Mouse (Mus musculus): ENCODE data around the gene Pcdh15. TPM values are rescaled to one million over a fixed set of nuclear protein-coding genes. Genes with fewer than 3 reads are reported as not detected.

Gene Pcdh15
- polyA plus RNA-seq, 2 experiments: 1.0 TPM

- H3K4me1 ChIP-seq (ENCODE audit: control insufficient read depth, insufficient read depth, low read length): no peaks in the 10 kb centered on the region
- H3K27ac ChIP-seq (replicated peaks; ENCODE audit: low read depth, low read length): no peak overlapping the region
- H3K36me3 ChIP-seq (ENCODE audit: control insufficient read depth, insufficient read depth, low read length): no peaks in the 10 kb centered on the region
- H3K27me3 ChIP-seq (ENCODE audit: control insufficient read depth, insufficient read depth, low read length): no peaks in the 10 kb centered on the region
- no peak for TF ChIP-seq POLR2A (IDR thresholded peaks at IDR 0.05; ENCODE audit: borderline replicate concordance, extremely low read depth, insufficient read depth, insufficient read length)
- no peak overlapping the region for H3K4me3 ChIP-seq (replicated peaks; ENCODE audit: low read length)
- H3K9me3 ChIP-seq (ENCODE audit: control insufficient read depth, low read length): no peaks in the 10 kb centered on the region
- no peak overlapping the region for H3K9ac ChIP-seq (ENCODE audit: low read depth, low read length, severe bottlenecking)
- DNase-seq (ENCODE audit: low spot score) (no peak), ATAC-seq (ENCODE audit: low FRiP score, low read depth) (no peak)
- H3K4me2 ChIP-seq (replicated peaks; ENCODE audit: low read depth, low read length, severe bottlenecking): no peak overlapping the region
Measured at GRCm38 (mm10) chr10:73896086-73896607, 797.0 kb downstream of the Pcdh15 start.

- no peak for TF ChIP-seq POLR2A (IDR thresholded peaks at IDR 0.05; ENCODE audit: borderline replicate concordance, extremely low read depth, insufficient read depth, insufficient read length)
- no peak for ATAC-seq (ENCODE audit: low FRiP score, low read depth)
- no peak for DNase-seq (ENCODE audit: low spot score)
- Histone ChIP-seq H3K4me2 (replicated peaks; ENCODE audit: low read depth, low read length, severe bottlenecking) (no peak overlapping the region), H3K27me3 (ENCODE audit: control insufficient read depth, insufficient read depth, low read length) (no peaks in the 10 kb centered on the region), H3K9me3 (ENCODE audit: control insufficient read depth, low read length) (no peaks in the 10 kb centered on the region), H3K36me3 (ENCODE audit: control insufficient read depth, insufficient read depth, low read length) (no peaks in the 10 kb centered on the region), H3K4me1 (ENCODE audit: control insufficient read depth, insufficient read depth, low read length) (no peaks in the 10 kb centered on the region), H3K4me3 (replicated peaks; ENCODE audit: low read length) (no peak overlapping the region), H3K27ac (replicated peaks; ENCODE audit: low read depth, low read length) (no peak overlapping the region), H3K9ac (ENCODE audit: low read depth, low read length, severe bottlenecking) (no peak overlapping the region)
- WGBS: 73% methylated on average over 3 of the region's 3 CpGs
Measured at GRCm38 (mm10) chr10:73899165-73899564, 800.0 kb downstream of the Pcdh15 start.

- Histone ChIP-seq H3K4me2 (replicated peaks; ENCODE audit: low read depth, low read length, severe bottlenecking) (no peak overlapping the region), H3K27ac (replicated peaks; ENCODE audit: low read depth, low read length) (no peak overlapping the region), H3K36me3 (ENCODE audit: control insufficient read depth, insufficient read depth, low read length) (no peaks in the 10 kb centered on the region), H3K27me3 (ENCODE audit: control insufficient read depth, insufficient read depth, low read length) (no peaks in the 10 kb centered on the region), H3K9ac (ENCODE audit: low read depth, low read length, severe bottlenecking) (no peak overlapping the region), H3K4me1 (ENCODE audit: control insufficient read depth, insufficient read depth, low read length) (no peaks in the 10 kb centered on the region), H3K9me3 (ENCODE audit: control insufficient read depth, low read length) (no peaks in the 10 kb centered on the region), H3K4me3 (replicated peaks; ENCODE audit: low read length) (no peak overlapping the region)
- ATAC-seq (ENCODE audit: low FRiP score, low read depth): no peak
- no peak for TF ChIP-seq POLR2A (IDR thresholded peaks at IDR 0.05; ENCODE audit: borderline replicate concordance, extremely low read depth, insufficient read depth, insufficient read length)
- no peak for DNase-seq (ENCODE audit: low spot score)
- 68% methylated on average over 1 of the region's 1 CpGs for WGBS
Measured at GRCm38 (mm10) chr10:73907626-73908025, 808.5 kb downstream of the Pcdh15 start.

GRCm38 (mm10) chr10:73908568-73908967 lies 809.4 kb downstream of the Pcdh15 start:
- Histone ChIP-seq H3K9ac (ENCODE audit: low read depth, low read length, severe bottlenecking) (no peak overlapping the region), H3K4me3 (replicated peaks; ENCODE audit: low read length) (no peak overlapping the region), H3K27ac (replicated peaks; ENCODE audit: low read depth, low read length) (no peak overlapping the region), H3K27me3 (ENCODE audit: control insufficient read depth, insufficient read depth, low read length) (no peaks in the 10 kb centered on the region), H3K4me2 (replicated peaks; ENCODE audit: low read depth, low read length, severe bottlenecking) (no peak overlapping the region), H3K4me1 (ENCODE audit: control insufficient read depth, insufficient read depth, low read length) (no peaks in the 10 kb centered on the region), H3K36me3 (ENCODE audit: control insufficient read depth, insufficient read depth, low read length) (no peaks in the 10 kb centered on the region), H3K9me3 (ENCODE audit: control insufficient read depth, low read length) (no peaks in the 10 kb centered on the region)
- ATAC-seq (ENCODE audit: low FRiP score, low read depth) (no peak), DNase-seq (ENCODE audit: low spot score) (no peak)
- WGBS: 32% methylated on average over 1 of the region's 1 CpGs
- TF ChIP-seq POLR2A (IDR thresholded peaks at IDR 0.05; ENCODE audit: borderline replicate concordance, extremely low read depth, insufficient read depth, insufficient read length): no peak

- Histone ChIP-seq H3K4me1 (ENCODE audit: control insufficient read depth, insufficient read depth, low read length) (no peaks in the 10 kb centered on the region), H3K9me3 (ENCODE audit: control insufficient read depth, low read length) (no peaks in the 10 kb centered on the region), H3K36me3 (ENCODE audit: control insufficient read depth, insufficient read depth, low read length) (no peaks in the 10 kb centered on the region), H3K9ac (ENCODE audit: low read depth, low read length, severe bottlenecking) (no peak overlapping the region), H3K27me3 (ENCODE audit: control insufficient read depth, insufficient read depth, low read length) (no peaks in the 10 kb centered on the region), H3K4me3 (replicated peaks; ENCODE audit: low read length) (no peak overlapping the region), H3K27ac (replicated peaks; ENCODE audit: low read depth, low read length) (no peak overlapping the region), H3K4me2 (replicated peaks; ENCODE audit: low read depth, low read length, severe bottlenecking) (no peak overlapping the region)
- no peak for ATAC-seq (ENCODE audit: low FRiP score, low read depth)
- WGBS: 77% methylated on average over 4 of the region's 4 CpGs
- no peak for DNase-seq (ENCODE audit: low spot score)
- TF ChIP-seq POLR2A (IDR thresholded peaks at IDR 0.05; ENCODE audit: borderline replicate concordance, extremely low read depth, insufficient read depth, insufficient read length): no peak
Measured at GRCm38 (mm10) chr10:73915170-73915569, 816.0 kb downstream of the Pcdh15 start.

- Histone ChIP-seq H3K27me3 (ENCODE audit: control insufficient read depth, insufficient read depth, low read length) (no peaks in the 10 kb centered on the region), H3K36me3 (ENCODE audit: control insufficient read depth, insufficient read depth, low read length) (no peaks in the 10 kb centered on the region), H3K27ac (replicated peaks; ENCODE audit: low read depth, low read length) (no peak overlapping the region), H3K4me3 (replicated peaks; ENCODE audit: low read length) (no peak overlapping the region), H3K4me2 (replicated peaks; ENCODE audit: low read depth, low read length, severe bottlenecking) (no peak overlapping the region), H3K9ac (ENCODE audit: low read depth, low read length, severe bottlenecking) (no peak overlapping the region), H3K4me1 (ENCODE audit: control insufficient read depth, insufficient read depth, low read length) (no peaks in the 10 kb centered on the region), H3K9me3 (ENCODE audit: control insufficient read depth, low read length) (no peaks in the 10 kb centered on the region)
- 64% methylated on average over 3 of the region's 3 CpGs for WGBS
- ATAC-seq (ENCODE audit: low FRiP score, low read depth) (no peak), DNase-seq (ENCODE audit: low spot score) (no peak)
- TF ChIP-seq POLR2A (IDR thresholded peaks at IDR 0.05; ENCODE audit: borderline replicate concordance, extremely low read depth, insufficient read depth, insufficient read length): no peak
Measured at GRCm38 (mm10) chr10:73921579-73921978, 822.4 kb downstream of the Pcdh15 start.

Measured in limb, embryonic 14.5 days (tissue).